Mouse (Mus musculus): ENCODE measurements around the gene Btg4. TPM values are rescaled to one million over a fixed set of nuclear protein-coding genes. Genes with fewer than 3 reads are reported as not detected.

Gene Btg4
- not detected for total RNA-seq (2021)

- no peak for DNase-seq (ENCODE audit: extremely low spot score in 1 of 2, low spot score in 2 of 2)
- intact Hi-C loops (cut with DNase I): no loop called here
Observed at GRCm38 (mm10) chr9:51060601-51061000, at the start of gene Btg4. Gene Btg4, plus strand, starts transcription at chr9:51060901.

GRCm38 (mm10) chr9:51013644-51014043 is 47.1 kb upstream of the Btg4 start:
- no peak for DNase-seq (ENCODE audit: extremely low spot score in 1 of 2, low spot score in 2 of 2)
- intact Hi-C loops (cut with DNase I): loop anchor here (10.0 kb wide), 1 partner anchor 131 kb away; no protein-coding TSS in a partner anchor

DNA sequence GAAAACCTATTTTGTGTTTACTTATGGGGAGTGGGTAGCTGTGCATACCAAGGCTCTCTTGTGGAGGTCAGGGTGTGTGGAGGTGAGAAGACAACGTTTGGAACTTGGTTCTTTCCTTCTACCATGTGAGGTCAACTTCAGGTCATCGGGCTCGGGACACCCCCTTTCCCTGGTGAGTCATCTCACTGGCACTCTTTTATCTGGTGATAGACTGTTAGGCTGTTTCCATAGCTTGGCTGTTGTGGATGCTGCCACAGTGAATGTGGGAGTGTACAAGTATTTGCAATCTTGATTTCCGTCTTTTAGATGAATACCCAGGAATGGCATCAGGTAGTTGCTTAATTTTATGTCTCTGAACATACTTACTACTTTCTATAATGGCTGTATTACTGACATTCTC is 45.0 kb upstream of the Btg4 start:
- no peak for DNase-seq (ENCODE audit: extremely low spot score in 1 of 2, low spot score in 2 of 2)
- intact Hi-C loops (cut with DNase I): loop anchor here (10.0 kb wide), 1 partner anchor 129 kb away; no protein-coding TSS in a partner anchor

DNA sequence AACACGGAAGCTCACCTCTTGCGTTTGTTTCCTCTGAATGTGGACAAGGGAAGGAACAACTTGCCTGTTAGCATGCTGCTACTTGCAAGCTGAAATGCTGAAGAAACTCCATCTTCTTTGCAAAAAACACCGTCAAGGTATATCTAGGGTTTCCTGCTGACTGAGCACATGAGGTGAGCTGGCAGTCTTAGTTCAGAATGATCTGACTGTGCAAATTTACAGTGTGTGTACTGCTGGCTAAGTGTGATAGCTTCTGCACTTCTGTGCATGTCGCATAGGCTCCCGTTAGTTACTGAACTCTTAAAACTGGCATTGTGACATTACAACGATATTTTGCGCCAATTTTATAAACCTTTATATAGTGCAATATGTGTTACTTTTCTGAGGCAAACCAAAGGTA is 41.0 kb upstream of the Btg4 start:
- DNase-seq (ENCODE audit: extremely low spot score in 1 of 2, low spot score in 2 of 2): no peak
- intact Hi-C loops (cut with DNase I): loop anchor here (10.0 kb wide), 1 partner anchor 125 kb away; no protein-coding TSS in a partner anchor

DNA sequence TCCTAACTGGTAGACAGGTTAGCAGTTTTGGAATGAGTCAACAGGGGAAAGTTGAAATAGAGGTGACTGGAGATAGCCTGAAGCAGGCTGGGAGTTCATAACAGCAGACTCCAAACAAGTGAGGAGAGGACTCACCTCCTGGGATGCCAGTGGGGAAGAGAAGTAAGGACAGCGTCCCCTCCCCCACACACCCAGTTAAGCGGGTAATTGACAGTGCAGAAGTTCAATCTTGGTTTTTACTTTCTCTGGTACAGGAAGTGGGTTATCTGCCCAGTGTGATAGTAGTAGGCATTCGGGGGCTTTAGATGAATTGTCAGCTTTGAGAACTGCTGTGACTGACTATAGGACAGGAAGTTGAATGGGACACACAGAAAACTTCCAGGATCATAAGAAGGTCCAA is 40.4 kb upstream of the Btg4 start:
- DNase-seq (ENCODE audit: extremely low spot score in 1 of 2, low spot score in 2 of 2): no peak
- intact Hi-C loops (cut with DNase I): no loop called here

DNA sequence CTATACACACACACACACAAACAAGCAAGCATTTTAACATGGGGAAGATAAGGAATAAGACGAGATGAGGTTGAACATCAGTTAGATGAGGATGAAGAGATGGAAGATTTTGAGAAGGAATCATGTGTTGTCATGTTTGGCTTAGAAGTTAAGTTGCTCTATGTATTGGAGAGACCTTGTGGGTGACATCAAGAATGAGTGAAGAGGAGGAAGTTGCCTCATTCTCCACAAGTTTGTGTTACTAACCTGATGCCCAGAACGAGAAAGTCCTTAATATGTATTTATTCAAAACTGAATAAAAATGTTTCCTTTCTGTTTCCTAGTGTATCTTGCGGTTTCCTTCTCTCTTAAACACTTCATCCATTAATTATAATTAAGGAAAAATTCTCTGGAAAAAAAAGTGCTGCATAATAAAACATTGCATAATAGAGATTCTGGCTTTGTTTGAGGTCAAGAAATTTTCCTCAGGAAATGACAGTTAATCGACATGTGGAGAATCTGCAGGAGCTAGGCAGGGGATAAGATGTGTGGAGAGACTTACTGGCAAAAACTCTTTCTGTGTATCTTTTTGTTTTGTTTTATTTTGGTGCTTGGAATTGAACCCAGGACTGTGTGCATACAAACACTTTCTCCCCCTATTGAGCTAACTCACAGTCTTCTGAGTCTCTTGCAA is 39.4 kb upstream of the Btg4 start:
- no peak for DNase-seq (ENCODE audit: extremely low spot score in 1 of 2, low spot score in 2 of 2)
- intact Hi-C loops (cut with DNase I): no loop called here

DNA sequence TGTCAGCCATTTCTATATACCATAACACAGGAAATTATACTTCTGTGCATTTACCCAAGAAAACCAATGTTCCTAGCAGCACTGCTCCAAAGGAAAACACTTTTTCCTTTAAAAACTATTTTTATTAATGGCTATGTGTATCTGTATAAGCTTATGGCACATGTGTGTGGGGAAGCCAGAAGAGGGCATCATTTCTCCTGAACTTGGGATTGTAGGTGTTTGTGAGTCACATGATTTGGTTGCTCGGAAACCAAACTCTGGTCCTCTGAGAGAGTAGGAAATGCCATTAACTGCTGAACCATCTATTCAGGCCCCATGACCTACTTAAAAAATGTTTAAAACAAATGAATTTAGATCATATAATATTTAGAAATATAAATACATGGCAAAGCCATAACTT is 33.7 kb upstream of the Btg4 start:
- intact Hi-C loops (cut with DNase I): no loop called here
- no peak for DNase-seq (ENCODE audit: extremely low spot score in 1 of 2, low spot score in 2 of 2)

- intact Hi-C loops (cut with DNase I): no loop called here
- DNase-seq (ENCODE audit: extremely low spot score in 1 of 2, low spot score in 2 of 2): no peak
Observed at GRCm38 (mm10) chr9:51030147-51030546, 30.6 kb upstream of the Btg4 start.

DNA sequence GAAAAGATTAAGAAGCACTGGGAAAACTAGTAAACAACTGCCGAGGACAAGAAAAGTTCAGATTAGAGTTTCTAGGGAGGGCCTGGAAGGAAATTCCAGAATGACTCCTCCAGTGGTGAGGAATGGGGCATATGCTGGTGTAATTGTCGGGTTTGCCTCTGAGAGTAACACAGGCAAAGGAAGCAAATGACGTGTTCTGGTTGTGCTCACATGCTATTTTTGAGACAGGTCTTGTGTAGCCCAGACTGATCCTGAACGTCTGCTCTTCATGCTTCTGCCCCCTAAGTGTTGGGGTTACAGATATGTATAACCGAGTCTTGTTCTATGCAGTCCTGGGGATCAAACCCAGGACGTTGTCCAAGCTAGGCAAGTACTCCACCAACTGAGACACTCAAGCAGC is 29.1 kb upstream of the Btg4 start:
- DNase-seq (ENCODE audit: extremely low spot score in 1 of 2, low spot score in 2 of 2): no peak
- intact Hi-C loops (cut with DNase I): no loop called here

DNA sequence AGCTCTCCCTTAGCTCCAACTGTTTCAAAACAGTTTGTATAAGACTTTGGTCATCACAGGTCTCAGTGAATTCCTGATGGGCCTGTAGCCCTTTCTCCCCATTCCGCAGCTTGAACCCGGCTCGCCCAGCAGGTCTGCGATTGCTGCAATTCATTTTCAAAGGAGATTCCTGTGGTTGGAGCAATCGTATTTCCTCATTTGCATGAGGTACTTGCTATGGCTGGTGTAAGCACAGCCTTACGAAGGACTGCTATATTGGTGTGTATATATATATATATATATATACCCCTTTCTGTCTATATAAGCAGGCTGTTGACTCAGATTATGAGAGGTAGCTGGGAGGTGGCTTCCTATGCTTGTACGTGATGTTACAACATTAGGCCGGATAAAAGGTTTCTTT is 28.4 kb upstream of the Btg4 start:
- intact Hi-C loops (cut with DNase I): no loop called here
- no peak for DNase-seq (ENCODE audit: extremely low spot score in 1 of 2, low spot score in 2 of 2)

DNA sequence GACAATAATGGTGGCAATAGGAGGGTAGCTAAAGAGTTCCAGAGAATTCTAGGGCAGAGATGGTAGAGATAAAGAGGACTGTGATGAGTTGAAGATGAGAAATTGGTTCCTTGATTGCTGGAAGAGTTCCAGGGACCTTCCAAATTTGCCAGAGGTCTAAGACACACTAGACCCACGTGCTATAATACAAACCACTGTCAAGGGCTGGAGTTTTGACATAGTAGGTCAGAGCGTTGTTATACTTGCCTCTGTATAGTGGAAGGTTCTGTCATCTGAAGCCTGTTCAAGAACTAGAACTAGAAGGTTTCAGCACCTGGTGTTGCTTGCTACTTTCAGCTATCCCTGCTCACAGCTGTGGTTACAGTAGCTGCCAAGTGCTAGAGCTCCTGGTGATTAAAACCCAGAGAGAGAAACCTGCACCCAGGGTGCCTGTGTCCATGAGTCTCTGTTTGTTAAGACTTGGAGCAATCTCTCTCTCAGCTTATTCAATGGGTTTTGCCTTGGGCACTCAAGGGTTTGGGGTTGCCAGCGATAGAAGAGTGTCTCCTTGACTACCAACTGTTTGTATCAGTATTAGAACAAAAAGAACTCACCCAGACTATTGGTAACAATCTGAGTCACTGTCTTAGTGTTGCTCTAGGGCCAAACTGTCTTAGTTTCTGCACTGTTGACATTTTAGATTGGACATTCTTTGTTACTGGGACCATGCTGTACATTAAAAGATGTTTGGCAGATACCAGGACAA is 27.7 kb upstream of the Btg4 start:
- intact Hi-C loops (cut with DNase I): no loop called here
- no peak for DNase-seq (ENCODE audit: extremely low spot score in 1 of 2, low spot score in 2 of 2)

DNA sequence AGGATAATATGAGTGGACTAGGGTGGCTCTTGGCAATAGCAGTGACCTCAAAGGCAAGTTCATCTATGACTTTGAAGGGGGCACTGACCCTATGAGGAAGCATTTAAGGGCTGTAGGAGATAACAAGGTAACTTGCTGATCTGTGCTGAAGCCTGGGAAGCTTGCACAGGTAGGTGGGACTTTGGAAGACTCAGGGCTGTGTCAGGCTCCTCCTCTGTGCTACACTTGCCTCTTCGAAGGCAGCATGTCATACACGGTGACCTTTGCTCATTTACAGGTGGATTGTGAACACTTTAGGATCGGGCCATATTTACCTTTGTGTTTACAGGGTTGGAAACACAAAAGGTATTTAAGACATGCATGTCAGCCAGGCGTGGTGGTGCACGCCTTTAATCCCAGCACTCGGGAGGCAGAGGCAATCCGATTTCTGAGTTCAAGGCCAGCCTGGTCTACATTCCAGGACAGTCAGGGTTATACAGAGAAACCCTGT is 19.2 kb upstream of the Btg4 start:
- intact Hi-C loops (cut with DNase I): no loop called here
- no peak for DNase-seq (ENCODE audit: extremely low spot score in 1 of 2, low spot score in 2 of 2)

GRCm38 (mm10) chr9:51042136-51042535 is 18.6 kb upstream of the Btg4 start:
- intact Hi-C loops (cut with DNase I): no loop called here
- DNase-seq (ENCODE audit: extremely low spot score in 1 of 2, low spot score in 2 of 2): no peak

- peak in 1 of 2 experiments; percentile 27 for DNase-seq (ENCODE audit: extremely low spot score in 1 of 2, low spot score in 2 of 2)
- intact Hi-C loops (cut with DNase I): loop anchor here (5.0 kb wide), 1 partner anchor 205 kb away; the partner anchor contains the start of gene Ppp2r1b
Observed at GRCm38 (mm10) chr9:51052180-51052579, 8.5 kb upstream of the Btg4 start.

- DNase-seq (ENCODE audit: extremely low spot score in 1 of 2, low spot score in 2 of 2): no peak
- intact Hi-C loops (cut with DNase I): no loop called here
Observed at GRCm38 (mm10) chr9:51056360-51057324, 4.1 kb upstream of the Btg4 start.

GRCm38 (mm10) chr9:51058951-51059521 is 1.7 kb upstream of the Btg4 start:
- intact Hi-C loops (cut with DNase I): no loop called here
- DNase-seq (ENCODE audit: extremely low spot score in 1 of 2, low spot score in 2 of 2): no peak

DNA sequence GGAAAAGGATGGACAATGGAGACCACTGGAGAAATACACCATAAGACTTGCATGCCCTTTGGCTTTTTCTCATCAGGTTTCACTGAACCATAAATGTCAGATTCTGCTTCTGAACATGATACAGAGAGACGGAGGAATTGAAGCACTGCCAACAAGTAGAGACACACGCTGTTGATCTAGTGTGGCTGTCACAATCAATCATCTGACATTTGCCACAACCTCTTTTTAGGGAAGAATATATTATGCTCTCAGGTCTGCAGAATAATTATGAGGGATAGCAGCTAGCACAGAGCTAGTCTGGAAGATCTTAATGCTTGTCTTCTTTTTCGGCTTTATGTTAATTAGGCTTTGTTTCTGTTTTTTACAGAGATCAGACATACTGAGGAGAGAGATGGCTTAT is 7.5 kb downstream of the Btg4 start:
- intact Hi-C loops (cut with DNase I): no loop called here
- no peak for DNase-seq (ENCODE audit: extremely low spot score in 1 of 2, low spot score in 2 of 2)

GRCm38 (mm10) chr9:51070801-51071200 is 10.1 kb downstream of the Btg4 start:
- intact Hi-C loops (cut with DNase I): no loop called here
- no peak for DNase-seq (ENCODE audit: extremely low spot score in 1 of 2, low spot score in 2 of 2)

DNA sequence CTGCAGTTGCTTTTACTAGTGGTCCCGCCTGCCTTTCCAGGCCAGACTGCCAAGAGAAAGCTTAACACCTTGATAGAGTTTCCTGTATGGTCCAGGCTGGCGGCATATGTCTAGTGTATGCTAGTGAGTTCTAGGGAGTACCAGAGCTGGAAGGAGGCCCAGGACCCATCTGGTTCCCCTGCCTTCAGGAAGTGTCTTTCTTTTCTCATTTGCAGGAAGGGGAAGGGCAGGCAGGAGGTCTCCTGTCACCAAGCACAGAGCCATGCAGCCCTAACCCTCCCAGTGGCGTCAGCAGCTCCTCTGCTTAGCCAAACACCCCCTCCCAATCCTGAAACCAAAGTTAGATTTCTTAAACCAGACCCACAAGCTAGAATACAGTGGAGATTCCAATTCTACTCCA is 15.1 kb downstream of the Btg4 start:
- intact Hi-C loops (cut with DNase I): no loop called here
- peak in 1 of 2 experiments; percentile 31 for DNase-seq (ENCODE audit: extremely low spot score in 1 of 2, low spot score in 2 of 2)

Measured in left cerebral cortex, postnatal 10 days (tissue).